Mouse (Mus musculus) CH12.LX (cell line): Measurements from ENCODE around the gene Dna2. TPM values are rescaled to one million over a fixed set of nuclear protein-coding genes. Genes with fewer than 3 reads are reported as not detected.
A peak's percentile ranks its signal among the peaks of the same experiment; 100 is the strongest.

Experiments used
- DNase-seq: peaks from one replicate; pipeline ENCODE4 v3.0.0-alpha.2; 2013; ENCODE audit errors: extremely low read depth
- H3K27ac ChIP-seq: 2 replicates; pipeline ENCODE4 v1.5.1; 2012; ENCODE audit warnings: low read depth, mild to moderate bottlenecking, control low read depth, moderate library complexity; ENCODE audit not compliant: insufficient read depth
- H3K27me3 ChIP-seq: replicated peaks from 2 replicates; pipeline ENCODE3; 2012; ENCODE audit warnings: inconsistent platforms
- H3K36me3 ChIP-seq, 2 experiments: replicated peaks in 1 of 2; 2 replicates each; pipeline versions ENCODE3 to v1.6.1; 2012; ENCODE audit warnings: inconsistent platforms in 1 of 2, low read length in 1 of 2, mild to moderate bottlenecking in 1 of 2, mixed read lengths in 1 of 2, moderate library complexity in 1 of 2; ENCODE audit not compliant: control insufficient read depth in 1 of 2, insufficient read depth in 1 of 2
- H3K4me1 ChIP-seq, 2 experiments: 2 replicates each; pipeline ENCODE4 v1.6.1; 2012; ENCODE audit warnings: inconsistent platforms in 1 of 2, moderate library complexity in 1 of 2; ENCODE audit not compliant: insufficient read depth in 2 of 2, control insufficient read depth in 1 of 2
- H3K4me2 ChIP-seq: 2 replicates; pipeline ENCODE4 v1.6.1; 2012; ENCODE audit warnings: low read depth, mild to moderate bottlenecking, control low read depth; ENCODE audit not compliant: poor library complexity, insufficient read depth, severe bottlenecking
- H3K4me3 ChIP-seq, 3 experiments: fragments of 150-350 bp in 1 of 3; sonication (generic) in 1 of 3; replicated peaks in 1 of 3; 2 replicates each; pipeline versions ENCODE3 to v1.5.1; 2011 to 2012; ENCODE audit warnings: low read depth in 2 of 3, low read length in 2 of 3, mild to moderate bottlenecking in 2 of 3, moderate library complexity in 2 of 3, control low read depth in 1 of 3, improper control_type of control experiment in 1 of 3, inconsistent platforms in 1 of 3, mixed read lengths in 1 of 3; ENCODE audit not compliant: poor library complexity in 1 of 3
- H3K79me2 ChIP-seq: replicated peaks from 2 replicates; pipeline ENCODE4 v1.6.1; 2012; ENCODE audit warnings: mild to moderate bottlenecking, moderate library complexity; ENCODE audit not compliant: control insufficient read depth, poor library complexity, insufficient read depth, severe bottlenecking; ENCODE audit errors: extremely low read depth
- H3K9ac ChIP-seq: 2 replicates; pipeline ENCODE4 v1.6.1; 2012; ENCODE audit warnings: low read depth, mild to moderate bottlenecking, control low read depth, moderate library complexity; ENCODE audit not compliant: insufficient read depth
- H3K9me3 ChIP-seq: replicated peaks from 2 replicates; pipeline ENCODE3; 2012; ENCODE audit warnings: low read length, inconsistent platforms, mixed read lengths
- BHLHE40 ChIP-seq: IDR thresholded peaks from 2 replicates; pipeline ENCODE4 v1.6.1; 2011; ENCODE audit warnings: mild to moderate bottlenecking, low read depth, low read length, improper control_type of control experiment
- CHD1 ChIP-seq: IDR thresholded peaks from 2 replicates; pipeline ENCODE4 v1.6.1; 2012; ENCODE audit warnings: low read depth, low read length, improper control_type of control experiment, inconsistent platforms
- CHD2 ChIP-seq: IDR thresholded peaks from 2 replicates; pipeline ENCODE4 v1.6.1; 2011; ENCODE audit warnings: low read length, improper control_type of control experiment
- CTCF ChIP-seq, 2 experiments: IDR thresholded peaks in 1 of 2; conservative IDR thresholded peaks in 1 of 2; 2 replicates each; pipeline ENCODE4 v1.5.1; 2011 to 2012; ENCODE audit warnings: low read depth in 2 of 2, low read length in 2 of 2, improper control_type of control experiment in 1 of 2, inconsistent platforms in 1 of 2, mild to moderate bottlenecking in 1 of 2, moderate library complexity in 1 of 2
- ETS1 ChIP-seq: conservative IDR thresholded peaks from 2 replicates; pipeline ENCODE4 v1.6.1; 2012; ENCODE audit warnings: low read depth, mild to moderate bottlenecking, inconsistent platforms, low read length, improper control_type of control experiment, moderate library complexity
- HCFC1 ChIP-seq: IDR thresholded peaks from 2 replicates; pipeline ENCODE4 v1.6.1; 2012; ENCODE audit warnings: low read depth, mild to moderate bottlenecking, inconsistent platforms, low read length, improper control_type of control experiment
- MAX ChIP-seq: IDR thresholded peaks from 2 replicates; pipeline ENCODE4 v1.6.1; 2011; ENCODE audit warnings: low read length, improper control_type of control experiment
- MEF2A ChIP-seq: IDR thresholded peaks from 2 replicates; pipeline ENCODE4 v1.6.1; 2014; ENCODE audit warnings: low read depth, mild to moderate bottlenecking, inconsistent platforms, low read length, improper control_type of control experiment, borderline replicate concordance
- MXI1 ChIP-seq: IDR thresholded peaks from 2 replicates; pipeline ENCODE4 v1.6.1; 2011; ENCODE audit warnings: mild to moderate bottlenecking, low read depth, low read length, improper control_type of control experiment
- NRF1 ChIP-seq: IDR thresholded peaks from 2 replicates; pipeline ENCODE4 v1.6.1; 2014; ENCODE audit warnings: low read depth, mild to moderate bottlenecking, inconsistent platforms, low read length, improper control_type of control experiment, moderate library complexity
- POLR2A ChIP-seq: IDR thresholded peaks from 2 replicates; pipeline ENCODE4 v1.6.1; 2011; ENCODE audit warnings: low read depth, mild to moderate bottlenecking, improper control_type of control experiment, low read length
- POLR2AphosphoS2 ChIP-seq: IDR thresholded peaks from 2 replicates; pipeline ENCODE4 v1.6.1; 2011; ENCODE audit warnings: low read depth, low read length, improper control_type of control experiment
- RAD21 ChIP-seq: IDR thresholded peaks from 2 replicates; pipeline ENCODE4 v1.6.1; 2011; ENCODE audit warnings: low read depth, mild to moderate bottlenecking, low read length, improper control_type of control experiment, moderate library complexity
- SMC3 ChIP-seq: IDR thresholded peaks from 2 replicates; pipeline ENCODE4 v1.6.1; 2011; ENCODE audit warnings: low read depth, low read length, improper control_type of control experiment
- TBP ChIP-seq: conservative IDR thresholded peaks from 2 replicates; pipeline ENCODE4 v1.6.1; 2011; ENCODE audit warnings: low read depth, low read length, improper control_type of control experiment
- ZC3H11A ChIP-seq: IDR thresholded peaks from 2 replicates; pipeline ENCODE4 v1.6.1; 2012; ENCODE audit warnings: low read depth, mild to moderate bottlenecking, inconsistent platforms, low read length, improper control_type of control experiment
- ZKSCAN1 ChIP-seq: IDR thresholded peaks from 2 replicates; pipeline ENCODE4 v1.6.1; 2012; ENCODE audit warnings: low read depth, inconsistent platforms, low read length, improper control_type of control experiment, borderline replicate concordance
- ZNF384 ChIP-seq: IDR thresholded peaks from 2 replicates; pipeline ENCODE4 v1.6.1; 2012; ENCODE audit warnings: low read depth, low read length, improper control_type of control experiment, inconsistent platforms
- dilution Hi-C: fragments of 300-500 bp; cut with MboI; formaldehyde crosslinking; loops from 2 replicates; pipeline ENCODE4 v1.14.3; 2020; ENCODE audit warnings: low sequenced_read_pairs; ENCODE audit not compliant: extremely low pct_unique_long_range_greater_than_20kb, extremely low pct_ligation_motif_present
- in situ Hi-C: fragments of 300-500 bp; cut with MboI; formaldehyde crosslinking; loops from 3 replicates; pipeline ENCODE4 v1.14.3; 2019; ENCODE audit warnings: low sequenced_read_pairs, low pct_ligation_motif_present, low pct_unique_long_range_greater_than_20kb, mixed read lengths
- polyA plus RNA-seq: library from polyadenylated mRNA; unstranded; fragments of >175 nt; gene quantifications from 2 replicates; pipeline ENCODE4 v1.2.1, GENCODE M21; 2012; ENCODE audit warnings: low read depth; ENCODE audit not compliant: insufficient read length
- total RNA-seq, 2 experiments: library from RNA; depleted of rRNA; stranded (reverse); fragments of 300-350 nt in 1 of 2; fragments of >200 nt in 1 of 2; gene quantifications; 2 replicates each; pipeline ENCODE4 v1.2.3; 2012 to 2014

Dna2 gene
- total and polyA plus RNA-seq, 3 experiments, result 31.7 to 38.6 (median 33.4) TPM

- H3K27ac ChIP-seq, result no peak overlapping the region
- in situ Hi-C loops (no loop called here), dilution Hi-C loops (no loop called here)
- peaks cover 0 to 12% of the 10 kb centered on the region in 2 experiments; a peak in 2 of 4 replicates for H3K4me1 ChIP-seq
- H3K27me3 ChIP-seq, result no peaks in the 10 kb centered on the region
- no peak for DNase-seq
- peaks cover 9 to 24% of the 10 kb centered on the region in 2 experiments for H3K36me3 ChIP-seq
- no peak overlapping the region for H3K9ac ChIP-seq
- H3K79me2 ChIP-seq, result no peaks in the 10 kb centered on the region; the same call in 1 of the 2 replicates
- TF ChIP-seq BHLHE40 (no peak), POLR2A (no peak), CHD2 (no peak), MAX (no peak), ZC3H11A (no peak), POLR2AphosphoS2 (no peak), ZNF384 (no peak)
- H3K4me3 ChIP-seq, result no peak overlapping the region
- H3K4me2 ChIP-seq, result no peak overlapping the region
- no peaks in the 10 kb centered on the region for H3K9me3 ChIP-seq
Observed at GRCm38 (mm10) chr10:62924096-62924635, 22.7 kb upstream of the Dna2 start.

- no peak overlapping the region for H3K9ac ChIP-seq
- no peaks in the 10 kb centered on the region for H3K9me3 ChIP-seq
- dilution Hi-C loops (no loop called here), in situ Hi-C loops (loop anchor here (5.0 kb wide), 1 partner anchor 35 kb away; no protein-coding TSS in a partner anchor)
- no peak overlapping the region for H3K27ac ChIP-seq
- no peaks in the 10 kb centered on the region for H3K79me2 ChIP-seq
- DNase-seq, result no peak
- no peak overlapping the region for H3K4me3 ChIP-seq
- TF ChIP-seq SMC3 (0 out of 2 replicates have a peak, but pooled peaks have one; percentile 9), ETS1 (no peak), RAD21 (peak; percentile 4; the same call in 1 of the 2 replicates), CTCF (conservative IDR thresholded peaks at IDR 0.05 in 1 of 2, IDR thresholded peaks at IDR 0.05 in 1 of 2; ENCODE audit: low read depth in 2 of 2, low read length in 2 of 2) (peak in 1 of 2 experiments; percentile 38; a peak in 2 of 4 replicates)
- no peak overlapping the region for H3K4me2 ChIP-seq
- H3K27me3 ChIP-seq, result no peaks in the 10 kb centered on the region
- H3K36me3 ChIP-seq, result peaks cover 27 to 58% of the 10 kb centered on the region in 2 experiments
- H3K4me1 ChIP-seq, result no peaks in the 10 kb centered on the region
Observed at GRCm38 (mm10) chr10:62932381-62932780, 14.4 kb upstream of the Dna2 start.

- no peak for TF ChIP-seq POLR2AphosphoS2
- no peak for TF ChIP-seq ZKSCAN1
- TF ChIP-seq ZNF384, result no peak
- no peak for TF ChIP-seq HCFC1
- TF ChIP-seq MXI1, result no peak
- TF ChIP-seq CHD1, result no peak
- TF ChIP-seq MEF2A, result no peak
- TF ChIP-seq NRF1, result no peak
- no peak for TF ChIP-seq TBP
- TF ChIP-seq CTCF (conservative IDR thresholded peaks at IDR 0.05 in 1 of 2, IDR thresholded peaks at IDR 0.05 in 1 of 2; ENCODE audit: low read depth in 2 of 2, low read length in 2 of 2), result no peak
- no peak for TF ChIP-seq BHLHE40
- TF ChIP-seq, all 38 proteins: peak for 0
- peaks cover 5 to 31% of the 10 kb centered on the region in 2 experiments; a peak in 2 of 4 replicates for H3K4me1 ChIP-seq
- peaks cover 22 to 48% of the 10 kb centered on the region in 2 experiments for H3K36me3 ChIP-seq
- no peak overlapping the region for H3K4me2 ChIP-seq
- no peak overlapping the region for H3K9ac ChIP-seq
- no peaks in the 10 kb centered on the region for H3K27me3 ChIP-seq
- no peaks in the 10 kb centered on the region for H3K9me3 ChIP-seq
- no peak overlapping the region for H3K27ac ChIP-seq
- dilution Hi-C loops (no loop called here), in situ Hi-C loops (no loop called here)
- no peak for DNase-seq
- no peak overlapping the region for H3K4me3 ChIP-seq
- H3K79me2 ChIP-seq, result peaks cover 11% of the 10 kb centered on the region
Observed at GRCm38 (mm10) chr10:62944975-62945580, 1.7 kb upstream of the Dna2 start.
